Mouse (Mus musculus): ENCODE measurements at regions not wholly inside any gene's neighbourhood (a gene's known extent, or its start where the extent isn't known, plus 50 kb on each side); places are given as distances from the start of the nearest gene placed in this dataset.

DNA sequence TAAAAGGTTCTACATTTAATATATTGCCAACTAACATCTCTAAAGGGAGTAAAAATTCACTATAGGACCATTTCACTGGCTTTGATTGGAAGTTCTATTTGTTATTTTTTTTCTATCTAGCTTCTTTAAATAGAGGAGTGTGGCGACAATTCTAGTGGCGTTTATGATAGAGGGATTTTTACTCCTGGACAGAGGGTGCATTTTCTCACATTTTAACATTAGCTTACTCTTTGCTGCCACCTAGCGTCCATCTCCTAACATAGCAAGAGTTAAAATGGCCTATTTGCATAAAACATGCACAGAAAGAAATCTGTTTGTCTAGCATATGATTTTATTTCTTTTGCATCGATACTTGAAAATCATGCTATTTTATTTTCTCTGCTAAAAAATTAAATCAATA is 288.9 kb downstream of the Phf3 start:
- peak; percentile 81 for TF ChIP-seq CTCF (IDR thresholded peaks at IDR 0.05)
- TF ChIP-seq EP300 (IDR thresholded peaks at IDR 0.05), result no peak
